In genomic region chr2:125685441-125686150, GRCm38 (mm10) we compare ENCODE assay signal across 10 mouse cellular contexts. TPM values are rescaled to one million over a fixed set of nuclear protein-coding genes. Genes with fewer than 3 reads are reported as not detected.
DNase-seq lines count a peak whose midpoint lies in the region; ATAC-seq and TF ChIP-seq lines count a peak whose summit lies in the region.
"Had no signal": no experiment of that assay in that cellular context is flagged by ENCODE, and none has a peak within 500 bp of the region (broad histone marks: within the 10 kb centered on the region; RNA-seq: fewer than 3 reads in every experiment).

No protein-coding gene starts in this region.

- H3K27ac ChIP-seq in layer of hippocampus, adult 2 months, result peak overlapping the region; percentile 71; the same call in 1 of the 2 replicates
- H3K27ac ChIP-seq in embryonic facial prominence, embryonic 15.5 days (replicated peaks), result peak overlapping the region; percentile 58
- peak overlapping the region; percentile 59; the same call in 1 of the 2 replicates for H3K27ac ChIP-seq in stomach, embryonic 14.5 days (ENCODE audit: low read length)
- H3K27ac ChIP-seq: forebrain, embryonic 12.5 days had no signal

- ATAC-seq in embryonic facial prominence, embryonic 15.5 days (ENCODE audit: insufficient number of reproducible peaks, low FRiP score, low TSS enrichment, low read depth), result no peak
- ATAC-seq in stomach, embryonic 14.5 days (ENCODE audit: insufficient number of reproducible peaks, insufficient read depth, low FRiP score, low read depth), result peak; percentile 66; the same call in 1 of the 2 replicates

- peaks cover 30% of the 10 kb centered on the region for H3K4me1 ChIP-seq in embryonic facial prominence, embryonic 15.5 days
- 0 out of 2 replicates have a peak, but pooled peaks cover 3% of the 10 kb centered on the region for H3K4me1 ChIP-seq in stomach, embryonic 14.5 days (ENCODE audit: control insufficient read depth, insufficient read depth, low read length)

- no peak for TF ChIP-seq CTCF in layer of hippocampus, adult 2 months (conservative IDR thresholded peaks at IDR 0.05)

- no peaks in the 10 kb centered on the region for H3K9me3 ChIP-seq in embryonic facial prominence, embryonic 15.5 days (replicated peaks)
- no peaks in the 10 kb centered on the region for H3K9me3 ChIP-seq in stomach, embryonic 14.5 days (ENCODE audit: control insufficient read depth, low read depth, low read length)
- H3K9me3 ChIP-seq: forebrain, embryonic 12.5 days had no signal

- DNase-seq in layer of hippocampus, adult 2 months (ENCODE audit: low spot score in 2 of 2), result no peak
- DNase-seq in layer of hippocampus, postnatal 14 days (ENCODE audit: low spot score in 2 of 2), result no peak
- peak; percentile 21 for DNase-seq in embryo, embryonic 11 days
- no peak for DNase-seq in adrenal gland, postnatal 25 days
- no peak for DNase-seq in retina, postnatal 1 day
- DNase-seq: adrenal gland, postnatal 10 days; cerebellum, adult 9-10 months had no signal

- H3K9ac ChIP-seq in embryonic facial prominence, embryonic 15.5 days, result no peak overlapping the region
- H3K9ac ChIP-seq in stomach, embryonic 14.5 days (replicated peaks; ENCODE audit: low read depth, low read length), result no peak overlapping the region
- H3K9ac ChIP-seq: forebrain, embryonic 12.5 days had no signal

- H3K4me3 ChIP-seq in layer of hippocampus, adult 2 months, result no peak overlapping the region
- no peak overlapping the region for H3K4me3 ChIP-seq in embryonic facial prominence, embryonic 15.5 days (replicated peaks)
- H3K4me3 ChIP-seq in stomach, embryonic 14.5 days (ENCODE audit: low read depth, low read length), result no peak overlapping the region
- H3K4me3 ChIP-seq: forebrain, embryonic 12.5 days had no signal

- WGBS in embryonic facial prominence, embryonic 15.5 days, result 56% methylated on average over 9 of the region's 9 CpGs
- 65% methylated on average over 9 of the region's 9 CpGs for WGBS in stomach, embryonic 14.5 days

- H3K36me3 ChIP-seq in embryonic facial prominence, embryonic 15.5 days, result no peaks in the 10 kb centered on the region
- H3K36me3 ChIP-seq in stomach, embryonic 14.5 days (ENCODE audit: control insufficient read depth, insufficient read depth, low read length), result no peaks in the 10 kb centered on the region
- H3K36me3 ChIP-seq: forebrain, embryonic 12.5 days had no signal

- H3K4me2 ChIP-seq in embryonic facial prominence, embryonic 15.5 days (replicated peaks), result no peak overlapping the region
- H3K4me2 ChIP-seq in stomach, embryonic 14.5 days (replicated peaks; ENCODE audit: low read depth, low read length), result no peak overlapping the region
- H3K4me2 ChIP-seq: forebrain, embryonic 12.5 days had no signal

- H3K27me3 ChIP-seq in embryonic facial prominence, embryonic 15.5 days, result no peaks in the 10 kb centered on the region
- no peaks in the 10 kb centered on the region for H3K27me3 ChIP-seq in stomach, embryonic 14.5 days (ENCODE audit: control insufficient read depth, insufficient read depth, low read length)
- H3K27me3 ChIP-seq: forebrain, embryonic 12.5 days had no signal

RNA-seq across cellular contexts. Expression of gene Eid1, which starts 12.7 kb away (rescaled TPM):
- total RNA-seq in layer of hippocampus, adult 2 months (2021), result 100 to 1,000 TPM; 246 to 261 TPM
- 100 to 1,000 TPM; 323 to 341 TPM for total RNA-seq in layer of hippocampus, postnatal 14 days (2021)
- 227 and 241 TPM in 2 replicates for polyA plus RNA-seq in embryonic facial prominence, embryonic 15.5 days (2015; fragmentation: Nextera tagmentation; extraction: Ambion mirVana)
- 196 and 208 TPM in 2 replicates for polyA plus RNA-seq in stomach, embryonic 14.5 days (2014; fragmentation: Nextera tagmentation; extraction: Ambion mirVana)
- total RNA-seq in adrenal gland, postnatal 25 days (2021), result 104 and 123 TPM in 2 replicates

RNA-seq across cellular contexts. Expression of gene Shc4, which starts 38.4 kb away (rescaled TPM):
- 1 to 10 TPM; 4.1 to 4.2 TPM for total RNA-seq in layer of hippocampus, adult 2 months (2021)
- 1 to 10 TPM; 5.8 to 7.3 TPM for total RNA-seq in layer of hippocampus, postnatal 14 days (2021)
- 3.1 and 3.2 TPM in 2 replicates for polyA plus RNA-seq in embryonic facial prominence, embryonic 15.5 days (2015; fragmentation: Nextera tagmentation; extraction: Ambion mirVana)
- 2.3 and 3.6 TPM in 2 replicates for polyA plus RNA-seq in stomach, embryonic 14.5 days (2014; fragmentation: Nextera tagmentation; extraction: Ambion mirVana)
- total RNA-seq in adrenal gland, postnatal 25 days (2021), result 3.3 and 3.4 TPM in 2 replicates
